Mouse (Mus musculus): ENCODE measurements around the gene Pdzk1ip1.

The Pdzk1ip1 gene

DNA sequence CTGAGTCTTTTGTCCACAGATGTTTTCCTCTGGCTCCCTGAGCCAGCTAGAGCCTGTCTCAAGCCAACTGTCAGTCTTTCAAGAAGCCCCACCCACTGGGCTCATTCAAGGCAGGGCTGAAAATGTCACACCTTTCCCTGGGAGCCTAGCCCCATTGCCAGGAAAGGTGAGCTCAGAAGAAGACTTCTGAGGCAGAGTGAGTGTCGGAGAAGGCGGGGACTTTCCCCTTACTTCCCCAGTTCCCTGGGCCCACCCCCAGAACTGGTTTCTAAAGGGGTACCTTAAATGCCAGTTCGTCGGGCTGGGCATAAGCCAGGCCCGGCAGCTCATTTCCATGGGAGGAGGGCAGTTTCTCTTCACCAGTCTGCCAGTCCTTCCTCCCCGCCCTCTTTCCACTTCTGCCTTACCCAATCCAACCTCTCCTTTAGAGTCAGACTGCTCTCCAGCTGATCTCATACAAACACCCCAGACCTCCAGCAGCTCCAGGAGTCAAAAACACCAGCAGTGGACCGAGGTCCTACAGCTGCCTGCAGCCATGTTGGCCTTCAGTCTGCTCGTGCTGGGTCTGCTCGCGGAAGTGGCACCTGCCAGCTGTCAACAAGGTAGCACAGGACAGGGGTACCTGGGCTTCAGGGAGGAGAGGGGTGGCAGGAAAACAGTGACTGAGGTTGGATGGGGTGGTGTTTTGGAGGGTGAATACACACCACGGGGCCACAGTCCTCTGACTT, at the start of gene Pdzk1ip1:
Gene Pdzk1ip1 (plus strand): TSS at position 98 of the 728 bp plus-strand sequence.
- DNase-seq, result no peak

GRCm38 (mm10) chr4:115045621-115046020, 42.9 kb upstream of the Pdzk1ip1 start:
- no peak for DNase-seq

- DNase-seq, result peak; percentile 15
Observed at GRCm38 (mm10) chr4:115047750-115048149, 40.8 kb upstream of the Pdzk1ip1 start.

- DNase-seq, result no peak
Observed at GRCm38 (mm10) chr4:115048190-115048589, 40.3 kb upstream of the Pdzk1ip1 start.

- DNase-seq, result no peak
Observed at GRCm38 (mm10) chr4:115051245-115051644, 37.3 kb upstream of the Pdzk1ip1 start.

DNA sequence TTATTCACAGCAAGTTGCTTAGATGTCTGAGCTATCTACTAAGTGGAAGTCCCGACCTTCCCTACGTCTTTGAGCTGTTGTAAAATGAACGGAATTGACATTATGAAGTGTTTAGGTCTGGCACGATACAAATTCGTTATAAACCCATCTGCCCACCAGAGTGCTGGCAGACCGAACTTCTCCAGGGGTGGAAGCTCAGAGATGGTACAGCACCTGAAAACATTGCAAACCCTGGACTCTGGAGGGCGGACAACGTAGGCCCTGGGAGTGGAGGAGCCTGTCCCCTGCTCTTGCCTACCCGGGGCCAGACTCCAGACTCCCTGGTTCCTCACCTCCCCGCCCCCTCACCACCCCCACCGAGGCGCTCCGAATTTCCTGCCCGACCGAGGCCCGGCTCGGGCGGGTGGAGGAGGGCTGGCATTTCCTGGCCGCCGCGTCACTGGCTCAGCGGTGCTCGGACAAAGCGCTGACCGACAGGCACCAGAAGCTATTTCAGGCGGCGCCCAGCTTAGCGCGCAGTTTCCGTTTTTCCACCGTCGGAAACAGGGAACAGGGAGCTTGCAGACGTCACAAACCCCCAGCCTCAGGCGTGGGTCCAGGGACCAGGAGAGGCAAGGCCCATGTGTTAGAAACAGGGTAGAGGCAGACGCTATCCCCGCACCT, 36.0 kb upstream of the Pdzk1ip1 start:
- DNase-seq, result no peak

- DNase-seq, result no peak
Observed at GRCm38 (mm10) chr4:115055044-115055443, 33.5 kb upstream of the Pdzk1ip1 start.

GRCm38 (mm10) chr4:115055691-115056090, 32.8 kb upstream of the Pdzk1ip1 start:
- no peak for DNase-seq

DNA sequence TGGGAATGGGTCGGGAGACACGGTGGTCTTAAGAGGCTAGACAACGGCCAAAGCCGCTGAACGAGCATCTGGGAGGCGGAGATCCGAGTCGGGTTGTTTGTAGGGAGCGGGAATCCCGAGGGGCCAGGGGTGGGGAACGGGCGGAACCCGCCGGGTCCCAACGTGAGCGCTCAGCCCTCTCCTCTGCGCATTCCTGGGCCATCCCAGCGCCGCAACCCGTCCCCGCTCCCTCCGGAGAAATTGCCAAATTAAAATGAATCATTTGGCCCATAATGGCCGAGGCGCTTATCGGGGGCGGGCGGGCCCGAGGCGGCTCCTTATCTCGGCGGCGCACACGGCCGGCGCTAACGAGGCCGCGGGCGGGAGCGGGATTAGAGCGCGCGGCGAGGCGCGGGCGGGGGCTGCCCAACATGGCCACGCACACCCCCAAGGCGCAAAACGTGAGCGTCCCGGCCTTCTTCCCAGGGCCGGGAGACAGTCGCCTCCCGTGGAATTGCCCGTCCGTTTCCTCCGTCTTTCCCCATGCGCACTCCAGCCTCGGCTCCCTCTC, 32.1 kb upstream of the Pdzk1ip1 start, which contains the start of gene Tal1:
Gene Tal1 (plus strand): TSS at position 56 of the 550 bp plus-strand sequence.
- DNase-seq, result no peak

DNA sequence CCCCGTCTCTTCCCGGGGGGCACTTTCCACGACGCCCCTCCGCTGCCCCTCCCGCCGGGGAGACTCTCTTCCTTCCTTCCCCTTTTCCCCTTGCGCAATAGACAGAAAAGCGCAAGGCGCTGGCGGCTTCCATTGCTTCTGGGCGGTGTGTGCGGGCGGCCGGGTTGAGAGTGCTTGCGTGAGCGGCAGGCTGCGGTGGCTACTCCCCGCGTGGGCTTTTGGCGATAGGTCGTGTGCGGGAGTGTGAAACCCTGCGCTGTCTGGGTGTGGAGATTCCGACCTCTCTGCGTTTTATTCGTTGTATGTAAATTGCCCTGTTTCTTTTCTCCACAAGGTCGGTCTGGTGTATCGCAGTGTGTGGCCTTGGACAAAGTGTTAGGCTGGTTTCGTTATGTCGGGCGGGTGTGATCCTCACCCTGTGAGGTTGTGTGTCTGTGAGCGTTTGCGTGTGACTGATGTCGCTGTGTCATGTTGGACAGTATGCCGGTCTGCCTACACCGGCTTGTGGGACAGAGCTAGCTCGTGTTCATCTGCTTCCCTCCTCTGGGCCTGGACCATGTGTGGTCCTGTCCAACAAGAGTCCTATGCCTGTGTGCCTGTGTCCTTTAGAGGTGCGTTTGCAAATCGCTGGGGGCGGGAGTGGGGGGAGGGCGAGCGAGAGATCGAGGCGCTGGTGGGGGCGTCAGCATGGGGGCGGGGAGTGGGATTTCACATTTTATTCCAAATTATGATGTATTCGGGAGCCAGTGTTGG, 31.4 kb upstream of the Pdzk1ip1 start:
- peak; percentile 10 for DNase-seq

GRCm38 (mm10) chr4:115057674-115058316, 30.7 kb upstream of the Pdzk1ip1 start:
- DNase-seq, result no peak

GRCm38 (mm10) chr4:115058317-115058761, 30.2 kb upstream of the Pdzk1ip1 start:
- no peak for DNase-seq

GRCm38 (mm10) chr4:115058871-115059590, 29.5 kb upstream of the Pdzk1ip1 start:
- DNase-seq, result no peak

- no peak for DNase-seq
Observed at GRCm38 (mm10) chr4:115059871-115060270, 28.6 kb upstream of the Pdzk1ip1 start.

GRCm38 (mm10) chr4:115060753-115061152, 27.8 kb upstream of the Pdzk1ip1 start:
- no peak for DNase-seq

DNA sequence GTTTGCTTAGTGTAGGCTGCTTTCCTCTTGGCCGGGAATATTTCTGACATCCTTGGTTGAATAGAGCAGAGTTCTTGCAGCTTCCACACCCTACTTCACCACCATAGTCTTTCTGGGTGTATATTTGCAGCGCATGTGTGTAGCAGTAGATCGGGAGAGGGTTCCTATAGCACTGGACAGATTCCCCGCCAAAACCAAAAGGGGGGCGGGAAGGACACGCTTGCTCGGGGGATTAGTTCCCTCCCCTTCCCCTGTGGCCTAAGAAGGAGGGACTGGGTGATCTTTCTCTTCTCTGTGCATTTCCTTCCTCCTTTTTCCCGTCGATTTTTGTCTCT, 26.0 kb upstream of the Pdzk1ip1 start:
- no peak for DNase-seq

- DNase-seq, result peak; percentile 14
Observed at GRCm38 (mm10) chr4:115062875-115063517, 25.5 kb upstream of the Pdzk1ip1 start.

GRCm38 (mm10) chr4:115063518-115064239, 24.8 kb upstream of the Pdzk1ip1 start:
- DNase-seq, result no peak

GRCm38 (mm10) chr4:115071668-115072067, 16.8 kb upstream of the Pdzk1ip1 start:
- no peak for DNase-seq

- no peak for DNase-seq
Observed at GRCm38 (mm10) chr4:115074789-115075188, 13.7 kb upstream of the Pdzk1ip1 start.

Data from right cerebral cortex, adult 18-20 months (tissue).